Comparison of ENCODE assay signal across 11 mouse cellular contexts in genomic region chr9:21000811-21001210, GRCm38 (mm10). TPM values are rescaled to one million over a fixed set of nuclear protein-coding genes. Genes with fewer than 3 reads are reported as not detected.
DNase-seq lines count a peak whose midpoint lies in the region; ATAC-seq and TF ChIP-seq lines count a peak whose summit lies in the region.
"Had no signal": no experiment of that assay in that cellular context is flagged by ENCODE, and none has a peak within 500 bp of the region (broad histone marks: within the 10 kb centered on the region; RNA-seq: fewer than 3 reads in every experiment).

No protein-coding gene starts in this region.

- no peak for TF ChIP-seq POLR2A in brain, embryonic 14.5 days (IDR thresholded peaks at IDR 0.05; ENCODE audit: borderline replicate concordance, extremely low read depth, insufficient read depth, insufficient read length, poor library complexity, severe bottlenecking)

- intact Hi-C loops in left cerebral cortex, adult 2 months (cut with DNase I) = no loop called here
- intact Hi-C loops in left cerebral cortex, postnatal 14 days (cut with DNase I) = no loop called here

- no peak for ATAC-seq in cerebellum, adult (ENCODE audit: insufficient number of reproducible peaks, low FRiP score, low TSS enrichment)
- ATAC-seq: hindbrain, embryonic 16.5 days had no signal

- TF ChIP-seq CTCF in left cerebral cortex, adult 2 months (IDR thresholded peaks at IDR 0.05) = peak; percentile 21
- TF ChIP-seq CTCF in brain, embryonic 14.5 days (IDR thresholded peaks at IDR 0.05; ENCODE audit: borderline replicate concordance, extremely low read depth, insufficient read depth, insufficient read length) = peak; percentile 30; the same call in 1 of the 2 replicates

- peak; percentile 39 to 50 for DNase-seq in cerebellum, postnatal 10 days
- no peak for DNase-seq in left cerebral cortex, adult 2 months (ENCODE audit: extremely low spot score in 1 of 2, low spot score in 2 of 2)
- no peak for DNase-seq in left cerebral cortex, postnatal 14 days (ENCODE audit: low spot score in 2 of 2)
- DNase-seq in brain, embryonic 14.5 days (ENCODE audit: low read depth) = no peak
- peak; percentile 48 for DNase-seq in lung, postnatal 10 days
- no peak for DNase-seq in layer of hippocampus, adult 9-11 months
- no peak for DNase-seq in testis, postnatal 14 days (ENCODE audit: low spot score)
- DNase-seq: cerebellum, adult 2 months had no signal

- H3K27ac ChIP-seq in left cerebral cortex, adult 2 months = no peak overlapping the region
- H3K27ac ChIP-seq: forebrain, embryonic 12.5 days had no signal

- H3K4me3 ChIP-seq in left cerebral cortex, adult 2 months = no peak overlapping the region
- H3K4me3 ChIP-seq: forebrain, embryonic 12.5 days had no signal

RNA-seq across cellular contexts. Expression of gene Mrpl4, which starts 1.7 kb away (rescaled TPM):
- total RNA-seq in left cerebral cortex, adult 2 months (2021) = 10 to 100 TPM; 59.2 to 64.2 TPM
- total RNA-seq in left cerebral cortex, postnatal 14 days (2021) = 10 to 100 TPM; 58.7 to 62.9 TPM
- 81.1 and 85.4 TPM in 2 replicates for polyA plus RNA-seq in brain, embryonic 14.5 days (2012; rRNA removed)

RNA-seq across cellular contexts. Expression of gene Icam1, which starts 15.0 kb away (rescaled TPM):
- total RNA-seq in left cerebral cortex, adult 2 months (2021) = 1 to 10 TPM; 2.0 to 3.6 TPM
- 1 to 10 TPM; 3.0 to 3.6 TPM for total RNA-seq in left cerebral cortex, postnatal 14 days (2021)
- 3.0 and 3.9 TPM in 2 replicates for polyA plus RNA-seq in brain, embryonic 14.5 days (2012; rRNA removed)

RNA-seq across cellular contexts. Expression of gene S1pr2, which starts 24.2 kb away (rescaled TPM):
- 1 to 10 TPM; 3.2 to 4.4 TPM for total RNA-seq in left cerebral cortex, adult 2 months (2021)
- 1 to 10 TPM; 1.6 to 1.8 TPM for total RNA-seq in left cerebral cortex, postnatal 14 days (2021)
- 4.7 and 6.0 TPM in 2 replicates for polyA plus RNA-seq in brain, embryonic 14.5 days (2012; rRNA removed)

RNA-seq across cellular contexts. Expression of gene Icam4, which starts 28.4 kb away (rescaled TPM):
- total RNA-seq in left cerebral cortex, adult 2 months (2021) = 1 to 10 TPM; 1.5 to 1.6 TPM
- total RNA-seq in left cerebral cortex, postnatal 14 days (2021) = under 1 TPM in 1 of 2 experiments, not detected in 1; 0.86 TPM
- polyA plus RNA-seq in brain, embryonic 14.5 days (2012; rRNA removed) = 0.08 and 0.13 TPM in 2 replicates

RNA-seq across cellular contexts. Expression of gene Icam5, which starts 31.1 kb away (rescaled TPM):
- 100 to 1,000 TPM; 230 to 248 TPM for total RNA-seq in left cerebral cortex, adult 2 months (2021)
- 100 to 1,000 TPM; 294 to 307 TPM for total RNA-seq in left cerebral cortex, postnatal 14 days (2021)
- 1.0 and 1.5 TPM in 2 replicates for polyA plus RNA-seq in brain, embryonic 14.5 days (2012; rRNA removed)

Comparison
In these comparisons a context has a peak if more than half of its experiments do, and no peak if none do; other contexts are left out.
1. DNase-seq: peak in cerebellum, postnatal 10 days (2 of 2) and lung, postnatal 10 days (single experiment); none in left cerebral cortex, adult 2 months (0 of 2), left cerebral cortex, postnatal 14 days (0 of 2), brain, embryonic 14.5 days (single experiment), layer of hippocampus, adult 9-11 months (single experiment) and testis, postnatal 14 days (single experiment).